Mouse (Mus musculus) C2C12 (cell line): ENCODE results near the gene Caln1.

ENCODE experiments used
- CTCF ChIP-seq: IDR thresholded peaks from one replicate; pipeline ENCODE4 v1.5.1; 2011; ENCODE audit not compliant: control insufficient read depth, insufficient read depth, insufficient read length
- MYOD1 ChIP-seq: IDR thresholded peaks from one replicate; pipeline ENCODE4 v1.6.1; 2011; ENCODE audit warnings: low read depth; ENCODE audit not compliant: control insufficient read depth, insufficient read length

GRCm38 (mm10) chr5:130553916-130554315 lies 184.7 kb downstream of the Caln1 start:
- TF ChIP-seq CTCF = no peak
- TF ChIP-seq MYOD1 = no peak
